Mouse (Mus musculus): Measurements from ENCODE around the gene Tesmin. TPM values are rescaled to one million over a fixed set of nuclear protein-coding genes. Genes with fewer than 3 reads are reported as not detected.

Gene Tesmin
- 0.35 and 0.37 TPM in 2 replicates for polyA plus RNA-seq (2015; fragmentation: Nextera tagmentation; extraction: Ambion mirVana)

- 2% methylated on average over 33 of the region's 33 CpGs for WGBS
- no peak within 1 kb of the TSS for H3K27ac ChIP-seq
- peak; percentile 89 for ATAC-seq
Measured at GRCm38 (mm10) chr19:3388629-3389057, at the start of gene Tesmin. Gene Tesmin (plus strand): TSS chr19:3388857.

DNA sequence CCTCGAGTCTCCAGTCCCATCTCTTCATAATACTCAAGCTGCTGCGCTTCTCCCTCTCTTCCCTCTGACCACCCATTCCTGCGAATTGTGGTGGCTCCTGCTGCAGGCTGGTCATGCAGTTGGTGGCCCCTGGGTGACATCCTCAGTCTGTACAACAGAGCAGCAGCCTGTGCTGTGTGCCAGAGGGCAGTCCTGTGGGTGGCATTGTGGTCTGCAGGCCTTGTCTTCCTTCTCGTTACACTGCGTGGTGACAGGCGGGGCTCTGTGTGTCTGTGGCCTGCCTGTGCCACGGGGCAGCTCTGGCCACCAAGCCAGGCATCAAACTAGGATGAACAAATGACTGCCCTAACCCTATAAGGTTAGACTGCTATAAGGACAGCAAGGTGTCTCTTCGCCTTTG lies 49.5 kb upstream of the Tesmin start:
- Histone ChIP-seq H3K9ac (replicated peaks) (no peak overlapping the region), H3K27me3 (no peaks in the 10 kb centered on the region), H3K4me1 (replicated peaks) (peaks cover 9% of the 10 kb centered on the region), H3K9me3 (no peaks in the 10 kb centered on the region), H3K36me3 (no peaks in the 10 kb centered on the region), H3K4me3 (replicated peaks) (no peak overlapping the region), H3K4me2 (replicated peaks) (no peak overlapping the region), H3K27ac (no peak overlapping the region)
- WGBS: 84% methylated on average over 8 of the region's 8 CpGs
- ATAC-seq: no peak

More at GRCm38 (mm10) chr19:3388629-3389057, at the start of gene Tesmin:
- peaks cover 6% of the 10 kb centered on the region; the same call in 1 of the 2 replicates for H3K27me3 ChIP-seq
- no peaks in the 10 kb centered on the region for H3K9me3 ChIP-seq
- peak within 1 kb of the TSS; percentile 53 for H3K9ac ChIP-seq (replicated peaks)
- peak within 1 kb of the TSS; percentile 72 for H3K4me2 ChIP-seq (replicated peaks)
- H3K4me3 ChIP-seq (replicated peaks): peak within 1 kb of the TSS; percentile 47
- H3K36me3 ChIP-seq: no peaks in the 10 kb centered on the region; the same call in 1 of the 2 replicates
- 0 out of 2 replicates have a peak, but pooled peaks cover 4% of the 10 kb centered on the region for H3K4me1 ChIP-seq (replicated peaks)

DNA sequence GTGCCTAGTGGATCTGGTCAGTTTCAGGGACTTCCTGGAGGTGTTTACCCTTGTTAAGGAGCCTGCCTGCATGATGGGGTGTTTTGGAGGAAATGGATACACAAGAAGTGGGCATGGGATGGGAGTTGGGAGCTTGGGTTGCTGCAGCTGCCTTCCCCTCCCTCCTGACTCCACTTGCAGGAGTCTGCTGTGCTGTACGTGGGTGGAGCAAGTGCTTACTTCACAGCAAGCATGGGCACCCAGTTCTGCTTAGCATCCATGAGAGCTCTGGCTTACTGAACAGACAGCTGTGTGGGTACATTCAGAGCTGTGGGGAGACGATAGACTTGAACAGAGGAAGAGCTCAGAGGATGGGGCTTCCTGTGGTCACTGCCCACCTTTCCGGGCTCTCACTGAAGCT lies 47.6 kb upstream of the Tesmin start:
- Histone ChIP-seq H3K27ac (no peak overlapping the region), H3K9ac (replicated peaks) (no peak overlapping the region), H3K4me3 (replicated peaks) (no peak overlapping the region), H3K27me3 (no peaks in the 10 kb centered on the region), H3K4me1 (replicated peaks) (no peaks in the 10 kb centered on the region), H3K4me2 (replicated peaks) (no peak overlapping the region), H3K36me3 (no peaks in the 10 kb centered on the region), H3K9me3 (no peaks in the 10 kb centered on the region)
- 81% methylated on average over 3 of the region's 3 CpGs for WGBS
- no peak for ATAC-seq

GRCm38 (mm10) chr19:3343929-3344328 lies 44.7 kb upstream of the Tesmin start:
- H3K4me1 ChIP-seq (replicated peaks): no peaks in the 10 kb centered on the region
- H3K4me2 ChIP-seq (replicated peaks): no peak overlapping the region
- WGBS: 74% methylated on average over 3 of the region's 3 CpGs
- no peaks in the 10 kb centered on the region for H3K9me3 ChIP-seq
- ATAC-seq: no peak
- no peak overlapping the region for H3K9ac ChIP-seq (replicated peaks)
- H3K27me3 ChIP-seq: no peaks in the 10 kb centered on the region
- no peak overlapping the region for H3K27ac ChIP-seq
- H3K36me3 ChIP-seq: no peaks in the 10 kb centered on the region
- no peak overlapping the region for H3K4me3 ChIP-seq (replicated peaks)

DNA sequence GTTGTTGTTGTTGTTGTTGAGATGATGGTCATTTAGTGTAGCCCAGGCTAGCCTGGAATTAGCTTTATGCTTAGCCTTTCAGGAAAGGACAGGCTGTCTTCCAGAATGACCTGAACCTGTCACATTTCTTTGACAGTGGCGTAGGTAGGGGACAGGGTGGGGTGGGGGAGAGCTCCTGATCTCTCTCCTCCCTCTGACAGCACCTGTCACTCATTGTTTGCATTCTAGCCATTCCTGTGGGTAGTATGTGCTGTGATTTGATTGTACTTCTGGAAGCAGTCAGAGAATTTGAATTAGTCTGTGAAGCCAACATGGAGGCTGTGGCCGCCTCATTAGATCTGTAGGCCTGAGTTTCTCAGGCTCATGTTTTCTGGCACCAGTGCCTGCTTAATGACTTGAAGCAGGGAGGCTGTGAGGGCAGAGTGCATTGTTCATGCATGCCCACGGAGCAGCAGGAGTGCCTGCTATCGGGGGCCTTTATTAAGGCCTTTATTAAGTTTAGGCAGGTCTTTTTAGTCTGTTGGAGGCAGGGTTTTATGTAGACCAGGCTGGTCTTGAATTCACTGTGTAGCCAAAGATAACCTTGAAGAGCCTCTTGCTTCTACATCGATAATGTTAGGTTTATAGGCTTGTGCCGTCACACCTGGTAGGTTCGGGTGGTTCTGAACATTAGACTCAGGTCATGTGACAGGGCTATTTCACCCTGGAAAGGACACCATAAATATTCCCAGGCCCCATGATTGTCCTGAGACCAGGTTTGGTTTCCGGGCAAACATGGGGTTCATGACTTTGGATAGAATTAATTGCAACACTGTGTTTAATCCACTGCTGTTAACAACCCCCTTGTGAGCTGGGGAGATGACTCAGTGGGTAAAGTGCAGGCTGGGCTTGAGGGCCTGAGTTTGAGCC lies 43.8 kb upstream of the Tesmin start:
- no peaks in the 10 kb centered on the region for H3K4me1 ChIP-seq (replicated peaks)
- H3K9me3 ChIP-seq: no peaks in the 10 kb centered on the region
- no peak overlapping the region for H3K9ac ChIP-seq (replicated peaks)
- WGBS: 80% methylated on average over 8 of the region's 8 CpGs
- H3K4me2 ChIP-seq (replicated peaks): no peak overlapping the region
- no peaks in the 10 kb centered on the region for H3K36me3 ChIP-seq
- H3K27ac ChIP-seq: no peak overlapping the region
- H3K27me3 ChIP-seq: no peaks in the 10 kb centered on the region
- ATAC-seq: no peak
- no peak overlapping the region for H3K4me3 ChIP-seq (replicated peaks)

DNA sequence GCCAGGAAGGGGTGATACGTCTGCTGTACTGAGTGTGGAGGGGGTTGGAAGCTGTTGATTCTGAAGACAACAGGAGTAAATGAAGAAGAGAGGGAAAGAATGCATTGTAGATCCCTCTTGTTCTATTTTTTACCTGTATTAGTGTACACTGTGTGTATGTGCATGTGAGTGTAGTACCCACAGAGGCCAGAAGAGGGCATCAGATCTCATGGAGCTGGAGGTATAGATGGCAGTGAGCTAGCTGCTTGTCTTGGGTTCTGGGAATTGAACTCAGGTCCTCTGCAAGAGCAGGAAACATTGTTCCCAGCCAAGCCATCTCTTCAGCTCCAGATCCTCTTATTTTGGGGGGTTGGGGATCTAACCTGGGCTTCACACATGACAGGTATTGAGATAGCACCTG lies 40.9 kb upstream of the Tesmin start:
- 100% methylated on average over 1 of the region's 1 CpGs for WGBS
- ATAC-seq: no peak

DNA sequence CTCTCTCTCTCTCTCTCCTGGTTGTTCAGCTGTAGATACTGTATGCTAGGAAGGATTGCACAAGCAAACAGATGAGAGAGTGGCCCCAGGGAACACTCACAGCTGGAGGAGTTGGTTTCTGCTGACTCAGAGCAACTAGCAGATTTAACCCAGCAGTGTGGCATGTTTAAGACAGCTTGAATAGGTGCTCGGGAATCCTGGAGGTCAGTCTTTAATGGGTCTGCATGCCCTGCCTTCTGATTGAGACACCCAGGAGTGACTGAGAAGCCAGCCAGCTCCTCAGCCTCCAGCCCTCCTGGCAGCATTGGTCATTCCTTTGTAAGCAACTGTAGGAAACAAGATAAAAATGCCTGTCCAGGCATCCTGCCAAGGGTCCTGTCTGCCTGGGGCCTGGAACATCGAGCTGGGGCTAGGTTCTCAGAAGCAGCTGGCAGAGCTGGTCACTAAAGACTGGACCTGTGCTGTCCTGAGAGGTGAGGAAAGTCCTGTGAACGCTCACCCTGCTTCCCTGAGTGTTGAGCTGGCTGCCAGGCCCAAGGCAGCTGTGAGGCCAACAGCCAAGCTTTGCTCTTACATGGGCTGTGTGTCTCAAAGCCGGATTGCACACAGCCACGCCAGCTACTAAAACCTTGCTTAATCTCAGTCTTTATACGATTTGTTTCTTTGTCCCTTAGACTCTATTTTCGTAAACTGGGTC lies 35.1 kb upstream of the Tesmin start:
- ATAC-seq: no peak
- H3K36me3 ChIP-seq: no peaks in the 10 kb centered on the region
- H3K9me3 ChIP-seq: no peaks in the 10 kb centered on the region
- no peak overlapping the region for H3K9ac ChIP-seq (replicated peaks)
- WGBS: 77% methylated on average over 7 of the region's 7 CpGs
- no peak overlapping the region for H3K4me3 ChIP-seq (replicated peaks)
- no peak overlapping the region for H3K4me2 ChIP-seq (replicated peaks)
- no peaks in the 10 kb centered on the region for H3K27me3 ChIP-seq
- no peaks in the 10 kb centered on the region for H3K4me1 ChIP-seq (replicated peaks)
- no peak overlapping the region for H3K27ac ChIP-seq

More for the DNA sequence above, 40.9 kb upstream of the Tesmin start:
- H3K4me2 ChIP-seq (replicated peaks): no peak overlapping the region
- no peaks in the 10 kb centered on the region for H3K27me3 ChIP-seq
- no peak overlapping the region for H3K4me3 ChIP-seq (replicated peaks)
- H3K9ac ChIP-seq (replicated peaks): no peak overlapping the region
- H3K27ac ChIP-seq: no peak overlapping the region
- H3K36me3 ChIP-seq: no peaks in the 10 kb centered on the region
- H3K9me3 ChIP-seq: no peaks in the 10 kb centered on the region
- no peaks in the 10 kb centered on the region for H3K4me1 ChIP-seq (replicated peaks)

GRCm38 (mm10) chr19:3355096-3355495 lies 33.6 kb upstream of the Tesmin start:
- ATAC-seq: no peak
- Histone ChIP-seq H3K27me3 (no peaks in the 10 kb centered on the region), H3K9ac (replicated peaks) (no peak overlapping the region), H3K9me3 (no peaks in the 10 kb centered on the region), H3K27ac (no peak overlapping the region), H3K36me3 (no peaks in the 10 kb centered on the region), H3K4me2 (replicated peaks) (no peak overlapping the region), H3K4me3 (replicated peaks) (no peak overlapping the region), H3K4me1 (replicated peaks) (no peaks in the 10 kb centered on the region)
- 64% methylated on average over 5 of the region's 5 CpGs for WGBS

GRCm38 (mm10) chr19:3356516-3356915 lies 32.1 kb upstream of the Tesmin start:
- Histone ChIP-seq H3K4me2 (replicated peaks) (no peak overlapping the region), H3K4me1 (replicated peaks) (no peaks in the 10 kb centered on the region), H3K27ac (no peak overlapping the region), H3K36me3 (no peaks in the 10 kb centered on the region), H3K9ac (replicated peaks) (no peak overlapping the region), H3K9me3 (no peaks in the 10 kb centered on the region), H3K4me3 (replicated peaks) (no peak overlapping the region), H3K27me3 (no peaks in the 10 kb centered on the region)
- ATAC-seq: no peak
- 75% methylated on average over 5 of the region's 5 CpGs for WGBS

DNA sequence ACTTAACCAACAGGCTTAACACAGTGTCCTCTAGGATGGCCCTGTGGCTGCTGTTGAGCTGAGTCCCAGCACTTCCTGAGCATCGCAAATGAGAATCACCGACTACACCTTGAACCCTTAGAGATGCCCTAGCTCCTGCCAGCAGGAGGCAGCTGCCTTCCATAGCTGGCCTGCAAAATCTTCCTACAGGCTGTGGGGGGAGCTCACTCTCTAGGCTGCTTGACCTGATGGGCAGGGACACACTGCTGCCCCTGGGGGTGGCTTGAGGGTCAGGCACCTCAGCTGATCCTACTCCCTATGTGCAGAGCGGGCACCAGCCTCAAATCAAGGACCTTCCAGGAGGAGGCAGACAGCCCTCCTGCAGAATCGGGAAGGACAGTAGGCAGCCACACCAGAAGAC lies 31.0 kb upstream of the Tesmin start:
- Histone ChIP-seq H3K4me3 (replicated peaks) (no peak overlapping the region), H3K36me3 (no peaks in the 10 kb centered on the region), H3K27me3 (no peaks in the 10 kb centered on the region), H3K27ac (no peak overlapping the region), H3K4me1 (replicated peaks) (no peaks in the 10 kb centered on the region), H3K9me3 (no peaks in the 10 kb centered on the region), H3K9ac (replicated peaks) (no peak overlapping the region), H3K4me2 (replicated peaks) (no peak overlapping the region)
- 84% methylated on average over 4 of the region's 4 CpGs for WGBS
- ATAC-seq: no peak

- Histone ChIP-seq H3K27me3 (no peaks in the 10 kb centered on the region), H3K4me1 (replicated peaks) (no peaks in the 10 kb centered on the region), H3K9me3 (no peaks in the 10 kb centered on the region), H3K36me3 (peaks cover 5% of the 10 kb centered on the region; the same call in 1 of the 2 replicates), H3K9ac (replicated peaks) (no peak overlapping the region), H3K4me3 (replicated peaks) (no peak overlapping the region), H3K4me2 (replicated peaks) (no peak overlapping the region), H3K27ac (no peak overlapping the region)
- WGBS: 90% methylated on average over 13 of the region's 13 CpGs
- ATAC-seq: no peak
Measured at GRCm38 (mm10) chr19:3359841-3360588, 28.6 kb upstream of the Tesmin start.

DNA sequence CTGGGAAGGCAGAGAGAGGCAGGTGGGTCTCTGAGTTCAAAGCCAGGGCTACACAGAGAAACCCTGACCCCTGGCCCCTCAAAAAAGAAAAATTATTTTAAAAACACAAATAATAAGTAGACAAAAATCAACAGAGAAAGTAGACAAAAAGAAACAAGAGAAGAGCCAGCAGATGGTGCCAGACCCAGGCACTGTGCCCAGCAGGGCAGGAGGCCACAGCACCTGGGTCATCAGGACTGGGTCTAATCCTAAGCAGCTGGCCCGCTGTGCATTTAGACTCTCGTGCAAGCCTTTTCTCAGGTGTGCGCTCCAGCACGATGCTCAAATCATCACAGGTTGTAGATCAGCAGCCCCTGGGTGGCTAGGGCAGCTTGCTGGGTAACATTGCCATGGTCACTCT lies 25.1 kb upstream of the Tesmin start:
- ATAC-seq: no peak
- Histone ChIP-seq H3K27me3 (no peaks in the 10 kb centered on the region), H3K9me3 (no peaks in the 10 kb centered on the region), H3K27ac (no peak overlapping the region), H3K4me2 (replicated peaks) (no peak overlapping the region), H3K9ac (replicated peaks) (no peak overlapping the region), H3K4me1 (replicated peaks) (no peaks in the 10 kb centered on the region), H3K4me3 (replicated peaks) (no peak overlapping the region), H3K36me3 (peaks cover 10% of the 10 kb centered on the region)
- WGBS: 93% methylated on average over 4 of the region's 4 CpGs
